Mouse (Mus musculus) brain, embryonic 14.5 days (tissue): ENCODE data around the gene Vars2.

Experiments used
- CTCF ChIP-seq: fragments of 200-500 bp; IDR thresholded peaks from 2 replicates; pipeline ENCODE4 v1.5.1; 2012; ENCODE audit warnings: inconsistent platforms, mild to moderate bottlenecking, moderate library complexity, borderline replicate concordance; ENCODE audit not compliant: insufficient read depth, insufficient read length; ENCODE audit errors: extremely low read depth
- POLR2A ChIP-seq: fragments of 200-500 bp; IDR thresholded peaks from 2 replicates; pipeline ENCODE4 v1.6.1; 2012; ENCODE audit warnings: mild to moderate bottlenecking, inconsistent platforms, borderline replicate concordance; ENCODE audit not compliant: poor library complexity, insufficient read depth, insufficient read length, severe bottlenecking; ENCODE audit errors: extremely low read depth

GRCm38 (mm10) chr17:35666851-35667256, 538 bp downstream of the Vars2 start:
- TF ChIP-seq POLR2A (no peak), CTCF (no peak)
